In the genomic region with DNA sequence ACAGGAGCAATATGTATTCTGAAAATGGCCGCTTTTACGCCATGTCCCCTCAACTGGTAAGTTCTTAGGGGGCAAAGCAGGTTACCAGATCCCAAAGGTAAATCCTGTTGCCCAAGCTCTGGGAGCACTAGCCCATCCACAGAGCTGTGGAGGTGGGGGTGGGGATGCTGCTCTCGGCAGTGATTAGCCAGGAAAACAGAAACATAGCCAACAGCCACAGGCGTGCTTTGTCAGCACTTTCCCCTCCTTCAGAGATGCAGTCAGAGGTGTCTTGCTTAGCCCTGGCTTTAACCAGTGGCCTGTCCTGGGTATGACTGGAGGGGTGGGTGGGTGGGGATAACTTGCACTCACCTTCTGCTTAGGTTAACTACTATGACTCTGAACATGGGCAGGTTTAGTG, we compare ENCODE assay signal across 18 mouse cellular contexts.
DNase-seq lines count a peak whose midpoint lies in the region; ATAC-seq and TF ChIP-seq lines count a peak whose summit lies in the region.
"Had no signal": no experiment of that assay in that cellular context is flagged by ENCODE, and none has a peak within 500 bp of the region (broad histone marks: within the 10 kb centered on the region; RNA-seq: fewer than 3 reads in every experiment).

No protein-coding gene starts in this region.

- DNase-seq in intestine, embryonic 14.5 days (ENCODE audit: low spot score), result peak; percentile 23
- no peak for DNase-seq in ES-E14 (ENCODE audit: low read depth, low spot score)
- DNase-seq in yolk sac, embryonic 10.5 days (ENCODE audit: low spot score), result peak; percentile 41
- no peak for DNase-seq in hindbrain, embryonic 10.5 days (ENCODE audit: low spot score)
- DNase-seq in urinary bladder, postnatal 36 days (ENCODE audit: low spot score in 2 of 2), result no peak
- DNase-seq: adrenal gland, postnatal 25 days; cerebellum, adult 11-12 months; forebrain, postnatal 0 days; layer of hippocampus, postnatal 36 days; lung, adult 2 months had no signal

- H3K27me3 ChIP-seq in intestine, embryonic 14.5 days (replicated peaks; ENCODE audit: control insufficient read depth, insufficient read depth, low read length), result no peaks in the 10 kb centered on the region
- no peaks in the 10 kb centered on the region for H3K27me3 ChIP-seq in intestine, embryonic 16.5 days (replicated peaks; ENCODE audit: control insufficient read depth, insufficient read depth, low read length)
- H3K27me3 ChIP-seq in kidney, embryonic 15.5 days, result no peaks in the 10 kb centered on the region
- H3K27me3 ChIP-seq in hindbrain, embryonic 10.5 days (ENCODE audit: insufficient read depth, poor library complexity, severe bottlenecking), result no peaks in the 10 kb centered on the region
- H3K27me3 ChIP-seq: embryonic facial prominence, embryonic 13.5 days; stomach, embryonic 15.5 days had no signal

- in situ Hi-C loops in ES-E14 (cut with MboI; ENCODE audit: low sequenced_read_pairs in 2 of 2, unreplicated experiment in 2 of 2), result no loop called here

- H3K9me3 ChIP-seq in intestine, embryonic 14.5 days (ENCODE audit: control insufficient read depth, low read length), result no peaks in the 10 kb centered on the region
- H3K9me3 ChIP-seq in intestine, embryonic 16.5 days (ENCODE audit: control insufficient read depth, low read length), result no peaks in the 10 kb centered on the region
- no peaks in the 10 kb centered on the region for H3K9me3 ChIP-seq in ES-E14 (ENCODE audit: control insufficient read depth, insufficient read depth, low read depth, low read length)
- H3K9me3 ChIP-seq in kidney, embryonic 15.5 days (replicated peaks), result no peaks in the 10 kb centered on the region
- no peaks in the 10 kb centered on the region for H3K9me3 ChIP-seq in hindbrain, embryonic 10.5 days
- H3K9me3 ChIP-seq: embryonic facial prominence, embryonic 13.5 days; forebrain, embryonic 10.5 days; stomach, embryonic 15.5 days had no signal

- H3K4me3 ChIP-seq in intestine, embryonic 14.5 days (ENCODE audit: low read depth, low read length), result no peak overlapping the region
- H3K4me3 ChIP-seq in intestine, embryonic 16.5 days (ENCODE audit: low read length), result no peak overlapping the region
- no peak overlapping the region for H3K4me3 ChIP-seq in ES-E14 (ENCODE audit: insufficient read depth in 1 of 2, low read depth in 1 of 2, low read length in 2 of 2, poor library complexity in 1 of 2, severe bottlenecking in 1 of 2)
- H3K4me3 ChIP-seq in kidney, embryonic 15.5 days (replicated peaks), result no peak overlapping the region
- no peak overlapping the region for H3K4me3 ChIP-seq in hindbrain, embryonic 10.5 days
- H3K4me3 ChIP-seq: embryonic facial prominence, embryonic 13.5 days; forebrain, embryonic 10.5 days; stomach, embryonic 15.5 days had no signal

- no peak overlapping the region for H3K27ac ChIP-seq in intestine, embryonic 14.5 days (ENCODE audit: low read depth)
- H3K27ac ChIP-seq in intestine, embryonic 16.5 days (ENCODE audit: low read length), result no peak overlapping the region
- no peak overlapping the region for H3K27ac ChIP-seq in ES-E14 (ENCODE audit: insufficient read depth, low read depth, low read length, poor library complexity, severe bottlenecking)
- no peak overlapping the region for H3K27ac ChIP-seq in kidney, embryonic 15.5 days
- H3K27ac ChIP-seq in hindbrain, embryonic 10.5 days, result no peak overlapping the region
- H3K27ac ChIP-seq: embryonic facial prominence, embryonic 13.5 days; forebrain, embryonic 10.5 days; hindbrain, embryonic 14.5 days; liver, embryonic 14.5 days; macrophage had no signal

- no peaks in the 10 kb centered on the region for H3K36me3 ChIP-seq in intestine, embryonic 14.5 days (ENCODE audit: control insufficient read depth, insufficient read depth, low read length)
- no peaks in the 10 kb centered on the region for H3K36me3 ChIP-seq in intestine, embryonic 16.5 days (ENCODE audit: control insufficient read depth, insufficient read depth, low read length)
- H3K36me3 ChIP-seq in ES-E14 (ENCODE audit: control insufficient read depth, insufficient read depth, low read length, poor library complexity, severe bottlenecking), result no peaks in the 10 kb centered on the region
- no peaks in the 10 kb centered on the region for H3K36me3 ChIP-seq in kidney, embryonic 15.5 days
- H3K36me3 ChIP-seq in hindbrain, embryonic 10.5 days, result no peaks in the 10 kb centered on the region
- H3K36me3 ChIP-seq: embryonic facial prominence, embryonic 13.5 days; forebrain, embryonic 10.5 days; stomach, embryonic 15.5 days had no signal

- peaks cover 27% of the 10 kb centered on the region for H3K4me1 ChIP-seq in intestine, embryonic 14.5 days (replicated peaks; ENCODE audit: control insufficient read depth, insufficient read depth, low read length)
- H3K4me1 ChIP-seq in intestine, embryonic 16.5 days (ENCODE audit: control insufficient read depth, insufficient read depth, low read length), result peaks cover 18% of the 10 kb centered on the region
- peaks cover 0 to 17% of the 10 kb centered on the region in 2 experiments; a peak in 2 of 4 replicates for H3K4me1 ChIP-seq in ES-E14 (ENCODE audit: control insufficient read depth in 2 of 2, insufficient read depth in 2 of 2, low read length in 2 of 2, poor library complexity in 1 of 2)
- peaks cover 15% of the 10 kb centered on the region for H3K4me1 ChIP-seq in kidney, embryonic 15.5 days
- H3K4me1 ChIP-seq in hindbrain, embryonic 10.5 days (replicated peaks), result peaks cover 22% of the 10 kb centered on the region

- H3K4me2 ChIP-seq in intestine, embryonic 14.5 days (ENCODE audit: low read length), result no peak overlapping the region
- no peak overlapping the region for H3K4me2 ChIP-seq in intestine, embryonic 16.5 days (ENCODE audit: low read depth, low read length)
- no peak overlapping the region for H3K4me2 ChIP-seq in kidney, embryonic 15.5 days
- H3K4me2 ChIP-seq: embryonic facial prominence, embryonic 13.5 days; hindbrain, embryonic 14.5 days; stomach, embryonic 15.5 days had no signal

- no peak overlapping the region for H3K9ac ChIP-seq in intestine, embryonic 14.5 days (ENCODE audit: low read length)
- H3K9ac ChIP-seq in intestine, embryonic 16.5 days (ENCODE audit: low read depth, low read length), result no peak overlapping the region
- H3K9ac ChIP-seq in ES-E14 (ENCODE audit: insufficient read depth, low read depth, low read length, poor library complexity, severe bottlenecking), result no peak overlapping the region
- H3K9ac ChIP-seq in kidney, embryonic 15.5 days, result no peak overlapping the region
- H3K9ac ChIP-seq: embryonic facial prominence, embryonic 13.5 days; forebrain, postnatal 0 days; hindbrain, embryonic 14.5 days; liver, embryonic 14.5 days; stomach, embryonic 15.5 days had no signal

- ATAC-seq in intestine, embryonic 14.5 days (replicated peaks; ENCODE audit: low FRiP score, low TSS enrichment, low read depth), result no peak
- ATAC-seq in intestine, embryonic 16.5 days, result no peak
- peak; percentile 34; the same call in 1 of the 2 replicates for ATAC-seq in kidney, embryonic 15.5 days (replicated peaks; ENCODE audit: low FRiP score)

- WGBS in intestine, embryonic 14.5 days, result 72% methylated on average over 4 of the region's 4 CpGs
- WGBS in intestine, embryonic 16.5 days, result 69% methylated on average over 4 of the region's 4 CpGs
- 65% methylated on average over 4 of the region's 4 CpGs for whole genome bisulfite sequencing in kidney, embryonic 15.5 days
- 66% methylated on average over 4 of the region's 4 CpGs for WGBS in hindbrain, embryonic 10.5 days

TF ChIP-seq in ES-E14, 5 proteins besides CTCF, POLR2A, EP300 and RAD21:
- 0 out of 2 replicates have a peak, but pooled peaks have one; percentile 52 for TF ChIP-seq MAFK (IDR thresholded peaks at IDR 0.05; ENCODE audit: insufficient read depth, low read depth, low read length)
- no peak for TF ChIP-seq ZNF384 (IDR thresholded peaks at IDR 0.05; ENCODE audit: low read depth, low read length)

Comparison
In these comparisons a context has a peak if more than half of its experiments do, and no peak if none do; other contexts are left out.
1. DNase-seq: peak in intestine, embryonic 14.5 days (single experiment) and yolk sac, embryonic 10.5 days (single experiment); none in ES-E14 (single experiment), hindbrain, embryonic 10.5 days (single experiment) and urinary bladder, postnatal 36 days (0 of 2).